Mouse (Mus musculus) embryonic facial prominence, embryonic 13.5 days (tissue): ENCODE measurements around the gene Olfr295. TPM values are rescaled to one million over a fixed set of nuclear protein-coding genes. Genes with fewer than 3 reads are reported as not detected.

Experiments
- ATAC-seq: fragments of 200-750 bp; cut with Nextera tagmentation; 2 replicates; pipeline ENCODE4 v1.8.0; 2017; ENCODE audit warnings: low read depth; ENCODE audit not compliant: insufficient number of reproducible peaks, insufficient read depth, low FRiP score, low TSS enrichment
- H3K27ac ChIP-seq: fragments of 300-500 bp; sonication (generic); 2 replicates; pipeline ENCODE4 v1.5.1; 2015; ENCODE audit warnings: moderate library complexity, mild to moderate bottlenecking, inconsistent platforms
- H3K27me3 ChIP-seq: fragments of 300-500 bp; sonication (generic); 2 replicates; pipeline ENCODE4 v1.6.1; 2015; ENCODE audit warnings: mild to moderate bottlenecking, inconsistent platforms
- H3K36me3 ChIP-seq: fragments of 300-500 bp; sonication (generic); 2 replicates; pipeline ENCODE4 v1.6.1; 2015; ENCODE audit warnings: mild to moderate bottlenecking, inconsistent platforms
- H3K4me1 ChIP-seq: fragments of 300-500 bp; sonication (generic); 2 replicates; pipeline ENCODE4 v1.6.1; 2015; ENCODE audit warnings: inconsistent platforms
- H3K4me2 ChIP-seq: fragments of 300-500 bp; sonication (generic); 2 replicates; pipeline ENCODE4 v1.6.1; 2015; ENCODE audit warnings: moderate library complexity, mild to moderate bottlenecking, inconsistent platforms
- H3K4me3 ChIP-seq: fragments of 300-500 bp; sonication (generic); 2 replicates; pipeline ENCODE4 v1.5.1; 2015; ENCODE audit warnings: mild to moderate bottlenecking, inconsistent platforms
- H3K9ac ChIP-seq: fragments of 300-500 bp; sonication (generic); 2 replicates; pipeline ENCODE4 v1.6.1; 2015; ENCODE audit warnings: mild to moderate bottlenecking, inconsistent platforms
- H3K9me3 ChIP-seq: fragments of 300-500 bp; sonication (generic); 2 replicates; pipeline ENCODE4 v1.6.1; 2016; ENCODE audit warnings: inconsistent platforms
- WGBS: fragments of 180-500 bp; shearing (Covaris S2); methylation state at CpG from one replicate; pipeline ENCODE4 v1.1.7; 2015; ENCODE audit warnings: mixed read lengths; 5-methylcytosine and 5-hydroxymethylcytosine counted together
- polyA plus RNA-seq: library from polyadenylated mRNA; unstranded; fragments of >200 nt; fragmentation: Nextera tagmentation; extraction: Ambion mirVana; gene quantifications from 2 replicates; pipeline ENCODE4 v1.2.1, GENCODE M21; 2015

The Olfr295 gene
- not detected in 2 replicates for polyA plus RNA-seq

DNA sequence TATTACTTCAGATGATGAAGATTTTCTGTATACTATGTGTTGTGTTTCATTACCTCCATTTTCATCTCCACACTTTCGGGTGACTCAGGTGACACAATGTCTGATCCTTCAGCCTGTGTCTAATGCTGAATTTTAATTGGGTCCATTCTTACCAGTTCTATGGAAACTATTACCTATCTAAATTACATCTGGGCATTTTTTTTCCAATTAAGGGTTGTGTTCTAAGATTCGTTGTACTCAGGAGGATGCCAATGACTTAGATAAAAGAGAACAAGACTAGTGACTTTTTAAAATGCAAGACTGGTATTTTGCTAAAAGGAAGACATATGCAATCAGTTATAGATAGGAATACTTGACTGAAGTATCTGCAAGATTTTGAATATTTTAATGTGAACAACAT, at the start of gene Olfr295:
Olfr295 (plus strand) TSS at position 301 of the 400 bp plus-strand sequence.
- Histone ChIP-seq H3K27ac (no peak within 1 kb of the TSS), H3K4me1 (no peaks in the 10 kb centered on the region), H3K4me2 (no peak within 1 kb of the TSS), H3K9me3 (no peaks in the 10 kb centered on the region), H3K9ac (no peak within 1 kb of the TSS), H3K36me3 (no peaks in the 10 kb centered on the region), H3K4me3 (no peak within 1 kb of the TSS), H3K27me3 (no peaks in the 10 kb centered on the region)
- 75% methylated on average over 2 of the region's 2 CpGs for WGBS
- ATAC-seq = no peak

DNA sequence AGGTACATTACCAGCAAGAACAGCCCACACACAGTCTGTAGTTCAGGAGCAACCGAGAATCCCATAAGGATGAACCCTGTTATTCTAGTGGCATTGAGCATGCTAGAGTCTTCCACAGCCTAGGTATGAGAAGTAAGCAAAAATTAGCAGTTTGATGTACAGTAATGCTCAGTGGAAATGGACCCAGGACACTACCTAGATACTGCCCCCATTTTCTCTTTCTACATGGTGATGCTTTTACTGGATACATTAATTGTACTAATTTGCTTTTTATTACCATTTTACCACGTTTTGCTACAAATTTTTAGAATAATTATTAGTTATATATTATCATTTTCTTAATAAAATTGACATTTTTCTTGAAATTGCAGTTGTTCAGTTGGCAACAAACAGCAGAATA, 32.9 kb downstream of the Olfr295 start, which contains the start of gene Olfr294:
Olfr294 (minus strand) TSS at position 101 of the 400 bp plus-strand sequence.
- H3K9ac ChIP-seq = no peak within 1 kb of the TSS
- H3K27me3 ChIP-seq = no peaks in the 10 kb centered on the region
- H3K36me3 ChIP-seq = no peaks in the 10 kb centered on the region
- H3K4me1 ChIP-seq = no peaks in the 10 kb centered on the region
- no peak within 1 kb of the TSS for H3K27ac ChIP-seq
- H3K4me2 ChIP-seq = no peak within 1 kb of the TSS
- no peak for ATAC-seq
- no peak within 1 kb of the TSS for H3K4me3 ChIP-seq
- WGBS = 59% methylated on average over 2 of the region's 2 CpGs
- H3K9me3 ChIP-seq = no peaks in the 10 kb centered on the region

Other genes with a start within 250 kb of the Olfr295 start
- not detected in 2 replicates for gene Olfr307, start 246.3 kb upstream of the Olfr295 start, polyA plus RNA-seq
- gene Olfr305, start 216.9 kb upstream of the Olfr295 start, polyA plus RNA-seq = not detected in 2 replicates
- not detected in 2 replicates for gene Olfr304, start 197.2 kb upstream of the Olfr295 start, polyA plus RNA-seq
- not detected in 2 replicates for gene Olfr303, start 186.1 kb upstream of the Olfr295 start, polyA plus RNA-seq
- not detected in 2 replicates for gene Olfr301, start 180.0 kb upstream of the Olfr295 start, polyA plus RNA-seq
- 0.06 TPM in 1 of 2 replicates, not detected in the other for gene Olfr299, start 123.9 kb upstream of the Olfr295 start, polyA plus RNA-seq
- gene Olfr298, start 91.4 kb upstream of the Olfr295 start, polyA plus RNA-seq = not detected in 2 replicates
- gene Olfr297, start 63.9 kb upstream of the Olfr295 start, polyA plus RNA-seq = not detected in 2 replicates
- not detected in 2 replicates for gene Olfr294, start 32.8 kb downstream of the Olfr295 start, polyA plus RNA-seq
- not detected in 2 replicates for gene Olfr293, start 65.2 kb downstream of the Olfr295 start, polyA plus RNA-seq
- gene Olfr292, start 104.5 kb downstream of the Olfr295 start, polyA plus RNA-seq = not detected in 2 replicates
- gene Folh1, start 192.1 kb downstream of the Olfr295 start, polyA plus RNA-seq = not detected in 2 replicates
- not detected in 2 replicates for gene Vmn2r77, start 211.2 kb downstream of the Olfr295 start, polyA plus RNA-seq